19 mouse cellular contexts compared by ENCODE assay signal in the genomic region with DNA sequence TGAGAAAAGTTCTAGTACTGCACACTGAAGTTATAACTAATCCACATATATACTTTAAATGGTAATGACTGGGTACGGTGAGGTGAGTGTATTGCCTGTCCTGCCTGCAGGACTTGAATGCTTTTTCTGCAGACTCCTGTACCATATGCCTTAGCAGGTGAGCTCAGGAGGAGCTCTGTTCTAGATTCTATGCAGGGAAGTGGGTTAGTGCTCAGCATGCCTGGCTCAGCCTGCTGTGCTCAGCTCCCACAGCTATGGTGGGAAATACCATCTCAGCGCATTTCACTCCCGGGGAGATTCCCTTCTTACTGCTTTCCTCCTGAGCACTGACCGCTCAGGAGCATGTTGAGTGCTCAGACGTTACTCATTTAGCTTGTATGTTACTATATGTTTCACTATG.
A peak's percentile ranks its signal among the peaks of the same experiment; 100 is the strongest.
DNase-seq lines count a peak whose midpoint lies in the region; ATAC-seq lines count a peak whose summit lies in the region.
"Had no signal": no experiment of that assay in that cellular context is flagged by ENCODE, and none has a peak within 500 bp of the region (broad histone marks: within the 10 kb centered on the region; RNA-seq: fewer than 3 reads in every experiment).

No protein-coding gene starts in this region.

- DNase-seq in cerebellum, postnatal 10 days: no peak
- peak; percentile 30 to 46 for DNase-seq in cerebellum, adult 18-20 months
- DNase-seq in cerebellum, adult 9-10 months: no peak
- peak; percentile 58 for DNase-seq in cerebellum, adult 9-11 months
- DNase-seq in cerebellum, postnatal 4 days (ENCODE audit: low spot score in 2 of 2): no peak
- peak; percentile 23 to 33 for DNase-seq in cerebellum, postnatal 36 days
- DNase-seq in spleen, postnatal 10 days (ENCODE audit: low spot score in 2 of 2): no peak
- DNase-seq: adrenal gland, adult 8-10 months; adrenal gland, postnatal 14 days; adrenal gland, postnatal 36 days; B cell, adult 2 months; embryo, embryonic 11 days; gastrocnemius, adult 2 months had no signal

- peak; percentile 23; the same call in 1 of the 2 replicates for ATAC-seq in cerebellum, adult (ENCODE audit: insufficient number of reproducible peaks, low FRiP score, low TSS enrichment)
- ATAC-seq: activated CD4-positive, CD25-positive, alpha-beta regulatory T cell, adult 4 months; CD4-positive, CD25-positive, alpha-beta regulatory T cell, adult 4 months; forebrain, embryonic 14.5 days; forebrain, embryonic 16.5 days; Patski had no signal

Comparison
In these comparisons a context has a peak if more than half of its experiments do, and no peak if none do; other contexts are left out.
1. DNase-seq: peak in cerebellum, adult 18-20 months (2 of 2), cerebellum, adult 9-11 months (single experiment) and cerebellum, postnatal 36 days (2 of 2); none in cerebellum, postnatal 10 days (0 of 2), cerebellum, adult 9-10 months (single experiment), cerebellum, postnatal 4 days (0 of 2) and spleen, postnatal 10 days (0 of 2).